Mouse (Mus musculus) erythroblast, embryonic 14.5 days (primary cell): ENCODE data around the gene Prrx2.

Experiments used
- GATA1 ChIP-seq: IDR thresholded peaks from 2 replicates; pipeline ENCODE4 v1.6.1; 2012; ENCODE audit warnings: low read length, inconsistent platforms, mixed read lengths
- TAL1 ChIP-seq: IDR thresholded peaks from 3 replicates; pipeline ENCODE4 v1.6.1; 2012; ENCODE audit warnings: low read length, inconsistent platforms, mixed read lengths

DNA sequence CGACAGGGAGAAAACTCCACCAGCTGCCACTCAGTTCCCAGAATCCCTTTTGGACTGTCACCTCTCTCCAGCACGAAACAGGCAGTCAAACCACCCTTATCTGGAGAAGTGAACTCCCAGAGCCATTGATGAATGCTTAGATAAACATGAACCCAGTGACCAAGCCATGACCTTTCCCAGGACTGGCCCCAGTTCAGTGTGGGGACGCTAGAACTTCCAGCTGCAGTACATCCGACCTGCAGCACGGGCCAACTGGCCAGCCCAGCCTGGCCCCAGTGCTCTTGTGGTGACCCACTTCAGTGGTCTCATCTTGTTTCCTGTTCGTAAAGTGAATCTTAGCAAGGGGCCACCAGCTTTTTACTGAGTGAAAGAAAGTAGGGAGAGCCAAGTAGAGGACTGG lies 58.6 kb downstream of the Prrx2 start:
- TF ChIP-seq TAL1 = no peak
- no peak for TF ChIP-seq GATA1
